Mouse (Mus musculus): ENCODE data around the gene Tsen34. TPM values are rescaled to one million over a fixed set of nuclear protein-coding genes. Genes with fewer than 3 reads are reported as not detected.
A peak's percentile ranks its signal among the peaks of the same experiment; 100 is the strongest.

Gene Tsen34
- polyA plus RNA-seq, 1 experiment = 60.6 TPM

DNA sequence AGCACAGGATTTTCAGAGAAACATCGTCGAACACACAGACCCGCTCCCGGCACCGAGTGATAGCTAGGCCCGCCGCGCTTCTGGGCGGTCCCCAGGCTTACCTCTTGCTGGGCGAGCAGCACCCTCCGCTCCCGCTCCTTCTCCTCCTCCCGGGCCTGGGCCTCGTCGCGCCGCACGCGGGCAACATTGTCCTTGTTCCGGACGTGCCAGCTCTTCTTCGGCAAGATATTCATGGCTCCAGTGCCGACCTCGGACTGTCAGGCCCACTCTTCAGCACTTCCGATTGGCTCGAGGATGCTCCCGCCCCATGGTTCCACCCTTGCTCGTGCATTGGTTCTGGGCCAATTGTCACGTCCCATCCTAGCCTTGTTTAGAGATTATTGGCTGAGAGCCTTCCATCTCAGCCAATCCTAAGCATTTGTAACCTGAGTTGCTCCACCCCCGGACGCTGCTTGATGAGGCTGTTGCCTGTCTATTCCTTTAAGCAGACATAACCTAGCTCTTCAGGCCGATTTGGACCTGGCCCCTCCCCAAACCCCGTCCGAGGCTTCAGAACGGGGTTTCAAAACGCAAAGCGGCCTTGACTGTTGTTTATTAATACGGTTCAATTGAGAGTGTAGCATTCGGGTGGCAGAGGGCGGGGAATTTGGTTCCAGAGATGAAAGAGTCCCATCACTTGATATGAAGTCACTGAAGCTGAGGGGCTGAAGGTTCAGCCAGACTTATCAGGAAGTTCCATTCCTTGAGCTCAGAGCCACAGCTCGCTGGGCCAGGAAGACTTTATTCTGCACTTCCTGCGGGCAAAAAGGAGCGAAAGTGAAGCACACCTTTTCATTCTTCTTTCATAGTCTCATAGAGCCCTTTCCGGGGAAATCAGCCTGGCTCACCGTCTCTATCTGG lies 27.2 kb upstream of the Tsen34 start, which contains the start of gene Leng1:
Gene Leng1 (minus strand): TSS at position 626 of the 900 bp plus-strand sequence.
- no peaks in the 10 kb centered on the region for H3K27me3 ChIP-seq (ENCODE audit: control insufficient read depth, insufficient read depth, low read length, poor library complexity, severe bottlenecking)
- no peaks in the 10 kb centered on the region for H3K9me3 ChIP-seq (replicated peaks; ENCODE audit: control insufficient read depth, insufficient read depth, low read length, poor library complexity, severe bottlenecking)
- H3K27ac ChIP-seq (ENCODE audit: insufficient read depth, low read length) = peak within 1 kb of the TSS; percentile 75; the same call in 1 of the 2 replicates
- no peak for TF ChIP-seq CTCF (IDR thresholded peaks at IDR 0.05; ENCODE audit: low read depth, low read length)
- peak; percentile 78 for TF ChIP-seq POLR2A (IDR thresholded peaks at IDR 0.05; ENCODE audit: insufficient read depth, low read length)
- no peak for TF ChIP-seq EP300 (IDR thresholded peaks at IDR 0.05; ENCODE audit: insufficient read depth, low read depth, low read length)
- H3K4me3 ChIP-seq (ENCODE audit: low read depth, low read length) = peak within 1 kb of the TSS; percentile 77
- H3K4me1 ChIP-seq (ENCODE audit: control insufficient read depth, insufficient read depth, low read length) = no peaks in the 10 kb centered on the region
- H3K36me3 ChIP-seq (ENCODE audit: control insufficient read depth, insufficient read depth, low read length, poor library complexity, severe bottlenecking) = peaks cover 28% of the 10 kb centered on the region
- peak within 1 kb of the TSS; percentile 53 for H3K9ac ChIP-seq (ENCODE audit: low read depth, poor library complexity, severe bottlenecking)

DNA sequence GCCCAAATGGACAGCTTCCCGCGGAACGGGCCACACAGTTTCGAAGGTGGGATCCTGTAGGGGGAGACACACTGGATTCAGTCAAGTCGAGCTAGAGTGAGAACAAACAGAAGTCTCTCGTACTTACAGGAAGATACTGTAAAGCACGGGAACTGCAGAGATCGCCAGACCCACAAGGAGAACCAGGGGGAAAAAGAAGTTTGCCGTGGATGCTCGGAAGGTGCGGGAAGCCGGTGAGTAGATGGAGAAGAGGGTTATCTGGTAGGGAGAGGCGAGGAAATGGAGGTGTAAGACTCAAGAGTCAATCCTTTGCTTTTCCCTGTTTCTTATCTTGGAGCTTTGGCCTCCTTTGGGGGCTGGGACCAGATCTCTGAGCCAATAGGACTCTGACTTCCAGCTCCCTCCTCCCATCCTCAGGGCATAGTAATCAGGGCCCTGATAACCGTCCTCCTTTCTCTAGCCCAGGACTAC lies 25.7 kb upstream of the Tsen34 start:
- H3K27me3 ChIP-seq (ENCODE audit: control insufficient read depth, insufficient read depth, low read length, poor library complexity, severe bottlenecking) = no peaks in the 10 kb centered on the region
- no peak for TF ChIP-seq CTCF (IDR thresholded peaks at IDR 0.05; ENCODE audit: low read depth, low read length)
- TF ChIP-seq POLR2A (IDR thresholded peaks at IDR 0.05; ENCODE audit: insufficient read depth, low read length) = no peak
- TF ChIP-seq EP300 (IDR thresholded peaks at IDR 0.05; ENCODE audit: insufficient read depth, low read depth, low read length) = no peak
- peak overlapping the region; percentile 8 for H3K9ac ChIP-seq (ENCODE audit: low read depth, poor library complexity, severe bottlenecking)
- H3K27ac ChIP-seq (ENCODE audit: insufficient read depth, low read length) = peak overlapping the region; percentile 75; the same call in 1 of the 2 replicates
- peaks cover 14% of the 10 kb centered on the region for H3K36me3 ChIP-seq (ENCODE audit: control insufficient read depth, insufficient read depth, low read length, poor library complexity, severe bottlenecking)
- no peaks in the 10 kb centered on the region for H3K4me1 ChIP-seq (ENCODE audit: control insufficient read depth, insufficient read depth, low read length)
- peak overlapping the region; percentile 47 for H3K4me3 ChIP-seq (ENCODE audit: low read depth, low read length)
- H3K9me3 ChIP-seq (replicated peaks; ENCODE audit: control insufficient read depth, insufficient read depth, low read length, poor library complexity, severe bottlenecking) = no peaks in the 10 kb centered on the region

DNA sequence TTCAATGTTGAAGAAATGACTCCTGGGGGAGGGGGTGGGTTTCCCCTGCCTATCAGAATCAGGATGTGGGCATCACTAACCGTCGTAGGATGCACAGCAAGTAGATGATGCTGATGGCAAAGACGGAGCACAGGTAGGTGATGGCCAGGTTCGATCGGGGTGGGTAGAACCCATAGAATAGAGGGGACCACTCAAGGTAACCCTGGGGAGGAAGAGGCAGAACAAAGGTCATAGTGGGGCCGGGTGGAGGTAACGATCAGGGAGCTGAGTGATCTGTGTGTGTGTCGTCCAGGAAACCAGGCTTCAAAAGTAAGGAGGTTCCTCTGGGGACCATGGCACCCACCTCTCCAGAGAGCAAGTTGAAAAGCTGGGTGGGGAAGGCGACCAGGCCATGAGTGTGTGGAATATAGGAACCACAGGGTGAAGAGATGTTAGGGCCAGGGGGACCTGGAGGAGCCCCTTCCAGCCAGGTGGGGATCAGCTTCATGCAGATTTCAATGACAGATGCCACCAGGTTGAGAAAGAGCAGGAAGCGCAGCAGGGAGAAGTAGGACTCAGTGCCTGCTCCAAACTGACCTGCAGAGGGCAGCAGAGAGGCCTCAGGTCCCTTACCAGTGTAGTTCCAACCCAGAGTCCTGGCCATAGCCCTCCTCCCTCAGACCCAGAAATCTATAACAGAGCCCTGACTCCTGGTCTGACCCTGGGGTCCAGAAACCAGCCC lies 18.0 kb upstream of the Tsen34 start:
- Histone ChIP-seq H3K9ac (ENCODE audit: low read depth, poor library complexity, severe bottlenecking) (no peak overlapping the region), H3K36me3 (ENCODE audit: control insufficient read depth, insufficient read depth, low read length, poor library complexity, severe bottlenecking) (no peaks in the 10 kb centered on the region), H3K4me1 (ENCODE audit: control insufficient read depth, insufficient read depth, low read length) (no peaks in the 10 kb centered on the region), H3K9me3 (replicated peaks; ENCODE audit: control insufficient read depth, insufficient read depth, low read length, poor library complexity, severe bottlenecking) (no peaks in the 10 kb centered on the region), H3K4me3 (ENCODE audit: low read depth, low read length) (no peak overlapping the region), H3K27ac (ENCODE audit: insufficient read depth, low read length) (no peak overlapping the region), H3K27me3 (ENCODE audit: control insufficient read depth, insufficient read depth, low read length, poor library complexity, severe bottlenecking) (no peaks in the 10 kb centered on the region)
- TF ChIP-seq POLR2A (IDR thresholded peaks at IDR 0.05; ENCODE audit: insufficient read depth, low read length) = no peak
- TF ChIP-seq CTCF (IDR thresholded peaks at IDR 0.05; ENCODE audit: low read depth, low read length) = peak; percentile 97
- TF ChIP-seq EP300 (IDR thresholded peaks at IDR 0.05; ENCODE audit: insufficient read depth, low read depth, low read length) = no peak

DNA sequence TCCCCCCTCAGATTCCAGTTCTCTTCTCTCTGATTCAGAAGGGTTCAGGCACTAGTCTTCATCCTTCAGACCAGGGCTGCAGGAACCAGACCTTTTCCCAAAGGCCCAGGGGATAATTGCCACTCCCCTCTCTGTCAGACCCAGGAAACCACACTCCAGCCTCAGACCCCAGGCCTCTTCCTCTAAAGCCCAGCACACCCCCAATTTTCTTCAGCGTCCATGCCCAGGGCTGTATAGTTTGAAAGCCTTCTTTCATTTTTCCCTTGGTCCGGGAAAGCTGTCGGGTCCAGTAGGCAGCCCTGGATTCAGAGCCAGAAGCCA lies 17.5 kb upstream of the Tsen34 start:
- no peaks in the 10 kb centered on the region for H3K36me3 ChIP-seq (ENCODE audit: control insufficient read depth, insufficient read depth, low read length, poor library complexity, severe bottlenecking)
- H3K4me1 ChIP-seq (ENCODE audit: control insufficient read depth, insufficient read depth, low read length) = no peaks in the 10 kb centered on the region
- TF ChIP-seq POLR2A (IDR thresholded peaks at IDR 0.05; ENCODE audit: insufficient read depth, low read length) = no peak
- no peak for TF ChIP-seq CTCF (IDR thresholded peaks at IDR 0.05; ENCODE audit: low read depth, low read length)
- TF ChIP-seq EP300 (IDR thresholded peaks at IDR 0.05; ENCODE audit: insufficient read depth, low read depth, low read length) = no peak
- no peak overlapping the region for H3K27ac ChIP-seq (ENCODE audit: insufficient read depth, low read length)
- no peak overlapping the region for H3K9ac ChIP-seq (ENCODE audit: low read depth, poor library complexity, severe bottlenecking)
- H3K4me3 ChIP-seq (ENCODE audit: low read depth, low read length) = no peak overlapping the region
- no peaks in the 10 kb centered on the region for H3K9me3 ChIP-seq (replicated peaks; ENCODE audit: control insufficient read depth, insufficient read depth, low read length, poor library complexity, severe bottlenecking)
- no peaks in the 10 kb centered on the region for H3K27me3 ChIP-seq (ENCODE audit: control insufficient read depth, insufficient read depth, low read length, poor library complexity, severe bottlenecking)

DNA sequence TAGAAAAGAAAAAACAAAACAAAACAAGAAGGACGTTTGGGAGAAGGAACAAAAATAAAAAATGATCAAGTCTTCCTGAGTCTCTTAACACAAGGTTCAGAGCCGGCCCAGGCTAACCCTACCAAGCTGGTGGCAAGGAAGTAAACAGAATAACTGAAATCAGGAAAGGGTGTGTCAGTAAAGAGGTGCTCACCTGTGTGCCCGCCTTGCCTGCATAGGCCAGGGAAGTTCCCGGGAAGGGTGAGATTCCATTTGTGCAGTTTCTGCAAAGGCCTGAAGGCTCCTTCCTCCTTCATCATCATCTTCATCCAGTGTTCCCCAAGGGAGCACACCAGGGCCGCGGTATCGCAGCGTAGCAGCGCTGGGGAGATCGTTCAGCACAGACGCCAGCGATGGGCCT lies 16.3 kb upstream of the Tsen34 start:
- no peaks in the 10 kb centered on the region for H3K27me3 ChIP-seq (ENCODE audit: control insufficient read depth, insufficient read depth, low read length, poor library complexity, severe bottlenecking)
- TF ChIP-seq CTCF (IDR thresholded peaks at IDR 0.05; ENCODE audit: low read depth, low read length) (no peak), EP300 (IDR thresholded peaks at IDR 0.05; ENCODE audit: insufficient read depth, low read depth, low read length) (no peak), POLR2A (IDR thresholded peaks at IDR 0.05; ENCODE audit: insufficient read depth, low read length) (no peak)
- H3K9ac ChIP-seq (ENCODE audit: low read depth, poor library complexity, severe bottlenecking) = no peak overlapping the region
- H3K27ac ChIP-seq (ENCODE audit: insufficient read depth, low read length) = no peak overlapping the region
- no peaks in the 10 kb centered on the region for H3K4me1 ChIP-seq (ENCODE audit: control insufficient read depth, insufficient read depth, low read length)
- no peaks in the 10 kb centered on the region for H3K36me3 ChIP-seq (ENCODE audit: control insufficient read depth, insufficient read depth, low read length, poor library complexity, severe bottlenecking)
- H3K4me3 ChIP-seq (ENCODE audit: low read depth, low read length) = no peak overlapping the region
- H3K9me3 ChIP-seq (replicated peaks; ENCODE audit: control insufficient read depth, insufficient read depth, low read length, poor library complexity, severe bottlenecking) = no peaks in the 10 kb centered on the region
